In genomic region chr5:92331635-92332338, GRCm38 (mm10) we compare ENCODE assay signal across 8 mouse cellular contexts. TPM values are rescaled to one million over a fixed set of nuclear protein-coding genes. Genes with fewer than 3 reads are reported as not detected.
DNase-seq lines count a peak whose midpoint lies in the region; ATAC-seq and TF ChIP-seq lines count a peak whose summit lies in the region.

Gene Art3 (plus strand): TSS chr5:92331827.

- H3K4me2 ChIP-seq in limb, embryonic 14.5 days (replicated peaks; ENCODE audit: low read depth, low read length, severe bottlenecking): peak within 1 kb of the TSS; percentile 15; the same call in 1 of the 2 replicates

- H3K27ac ChIP-seq in limb, embryonic 14.5 days (replicated peaks; ENCODE audit: low read depth, low read length): peak within 1 kb of the TSS; percentile 68

- WGBS in limb, embryonic 14.5 days: 90% methylated on average over 17 of the region's 17 CpGs

- TF ChIP-seq POLR2A in limb, embryonic 14.5 days (IDR thresholded peaks at IDR 0.05; ENCODE audit: borderline replicate concordance, extremely low read depth, insufficient read depth, insufficient read length): no peak

- peak; percentile 17 for DNase-seq in kidney, postnatal 10 days
- DNase-seq in kidney, adult 8-10 months: no peak
- DNase-seq in adrenal gland, postnatal 14 days: peak; percentile 43
- DNase-seq in gastrocnemius, postnatal 36 days: no peak
- DNase-seq in limb, embryonic 14.5 days (ENCODE audit: low spot score): no peak
- no peak for DNase-seq in left cerebral cortex, adult 18-20 months (ENCODE audit: low spot score in 2 of 2)
- DNase-seq in thymus, adult 18-20 months: no peak
- DNase-seq in layer of hippocampus, postnatal 36 days: no peak

- no peaks in the 10 kb centered on the region for H3K36me3 ChIP-seq in limb, embryonic 14.5 days (ENCODE audit: control insufficient read depth, insufficient read depth, low read length)

- H3K4me3 ChIP-seq in limb, embryonic 14.5 days (replicated peaks; ENCODE audit: low read length): no peak within 1 kb of the TSS

- no peaks in the 10 kb centered on the region for H3K27me3 ChIP-seq in limb, embryonic 14.5 days (ENCODE audit: control insufficient read depth, insufficient read depth, low read length)

- no peak for ATAC-seq in limb, embryonic 14.5 days (ENCODE audit: low FRiP score, low read depth)

- H3K4me1 ChIP-seq in limb, embryonic 14.5 days (ENCODE audit: control insufficient read depth, insufficient read depth, low read length): peaks cover 11% of the 10 kb centered on the region

- no peak within 1 kb of the TSS for H3K9ac ChIP-seq in limb, embryonic 14.5 days (ENCODE audit: low read depth, low read length, severe bottlenecking)

- intact Hi-C loops in gastrocnemius, postnatal 36 days (cut with DNase I): no loop called here

- no peaks in the 10 kb centered on the region for H3K9me3 ChIP-seq in limb, embryonic 14.5 days (ENCODE audit: control insufficient read depth, low read length)

RNA-seq across cellular contexts. Expression of gene Art3, which starts in this region (rescaled TPM):
- 91.5 and 131 TPM in 2 replicates for total RNA-seq in adrenal gland, postnatal 14 days (2021)
- 100 to 1,000 TPM; 384 to 415 TPM for total RNA-seq in gastrocnemius, postnatal 36 days (2021)
- 5.9 and 9.6 TPM in 2 replicates for polyA plus RNA-seq in limb, embryonic 14.5 days (2012; rRNA removed)
- polyA plus RNA-seq in limb, embryonic 14.5 days (2014; fragmentation: Nextera tagmentation; extraction: Ambion mirVana): 6.8 and 7.7 TPM in 2 replicates
- total RNA-seq in left cerebral cortex, adult 18-20 months (2021): 1 to 10 TPM; 2.3 to 5.6 TPM
- 1 to 10 TPM; 2.2 to 3.1 TPM for total RNA-seq in layer of hippocampus, postnatal 36 days (2021)

Comparison
In these comparisons a context has a peak if more than half of its experiments do, and no peak if none do; other contexts are left out.
1. RNA of gene Art3 (total RNA-seq): 384 to 415 TPM in gastrocnemius, postnatal 36 days and 91.5 to 131 TPM in adrenal gland, postnatal 14 days; 2.3 to 5.6 TPM in left cerebral cortex, adult 18-20 months and 2.2 to 3.1 TPM in layer of hippocampus, postnatal 36 days; every median in the first group is over 10 times any median in the second.
2. DNase-seq: peak in kidney, postnatal 10 days (single experiment) and adrenal gland, postnatal 14 days (single experiment); none in kidney, adult 8-10 months (0 of 2), gastrocnemius, postnatal 36 days (0 of 2), limb, embryonic 14.5 days (single experiment), left cerebral cortex, adult 18-20 months (0 of 2), thymus, adult 18-20 months (0 of 2) and layer of hippocampus, postnatal 36 days (0 of 2).